Mouse (Mus musculus): ENCODE results near the gene Npas2. TPM values are rescaled to one million over a fixed set of nuclear protein-coding genes. Genes with fewer than 3 reads are reported as not detected.

The Npas2 gene
- polyA plus RNA-seq, 1 experiment from 2014 or later: 2.4 TPM

- 63% methylated on average over 10 of the region's 10 CpGs for WGBS
- H3K27ac ChIP-seq: no peak overlapping the region
- no peaks in the 10 kb centered on the region for H3K27me3 ChIP-seq
- no peak overlapping the region for H3K4me2 ChIP-seq
- no peaks in the 10 kb centered on the region for H3K9me3 ChIP-seq (replicated peaks)
- no peak overlapping the region for H3K4me3 ChIP-seq
- no peak for ATAC-seq (replicated peaks; ENCODE audit: insufficient number of reproducible peaks, insufficient read depth, low FRiP score, low read depth)
- peaks cover 10% of the 10 kb centered on the region for H3K4me1 ChIP-seq (replicated peaks)
- no peaks in the 10 kb centered on the region for H3K36me3 ChIP-seq
- no peak overlapping the region for H3K9ac ChIP-seq
These were observed 120.1 kb downstream of the Npas2 start for GRCm38 (mm10) chr1:39313352-39314245.

DNA sequence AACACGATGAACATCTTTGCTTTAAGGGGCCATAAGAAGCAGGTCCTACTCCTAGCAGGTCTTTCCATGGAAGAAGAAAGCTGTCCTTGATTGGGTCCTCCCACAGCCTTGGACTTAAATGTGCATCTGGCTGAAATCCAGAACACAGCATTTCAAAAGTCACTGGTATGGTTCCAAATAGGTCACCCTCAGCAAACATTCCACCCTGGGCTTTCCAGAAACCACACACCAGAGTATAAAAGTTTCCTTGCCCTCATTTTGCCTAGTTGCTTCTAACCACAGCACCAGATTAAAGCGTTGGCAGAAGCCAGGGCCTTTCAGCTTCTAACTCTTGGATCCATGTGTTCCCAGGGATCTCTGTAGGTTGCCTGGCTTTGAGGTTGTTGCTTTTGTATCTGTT, 124.4 kb downstream of the Npas2 start:
- WGBS: 63% methylated on average over 2 of the region's 2 CpGs
- Histone ChIP-seq H3K36me3 (no peaks in the 10 kb centered on the region), H3K9ac (no peak overlapping the region), H3K4me1 (replicated peaks) (peaks cover 14% of the 10 kb centered on the region), H3K4me3 (no peak overlapping the region), H3K27me3 (no peaks in the 10 kb centered on the region), H3K9me3 (replicated peaks) (no peaks in the 10 kb centered on the region), H3K27ac (peak overlapping the region; percentile 52), H3K4me2 (no peak overlapping the region)
- no peak for ATAC-seq (replicated peaks; ENCODE audit: insufficient number of reproducible peaks, insufficient read depth, low FRiP score, low read depth)

DNA sequence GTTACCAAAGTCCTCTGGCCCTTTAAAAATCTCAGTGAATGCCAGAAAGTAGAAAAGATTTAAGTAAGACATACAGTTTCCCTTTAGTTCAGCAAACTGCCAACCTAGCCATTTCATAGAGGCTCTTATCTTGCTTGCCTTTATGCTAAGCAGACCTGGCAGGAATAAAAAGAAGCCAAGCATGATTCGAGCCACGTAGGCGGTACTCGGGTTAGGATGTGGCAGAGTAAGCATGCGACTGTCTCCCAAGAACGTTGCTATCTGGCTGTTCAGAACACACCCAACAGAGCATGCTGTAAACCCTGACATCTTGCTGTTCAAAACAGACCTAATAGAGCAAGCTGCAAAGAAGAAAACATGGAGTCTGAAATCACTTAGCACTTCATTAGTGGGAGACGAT, 125.3 kb downstream of the Npas2 start:
- no peak overlapping the region for H3K4me2 ChIP-seq
- H3K4me3 ChIP-seq: no peak overlapping the region
- ATAC-seq (replicated peaks; ENCODE audit: insufficient number of reproducible peaks, insufficient read depth, low FRiP score, low read depth): no peak
- H3K27ac ChIP-seq: no peak overlapping the region
- no peaks in the 10 kb centered on the region for H3K36me3 ChIP-seq
- no peaks in the 10 kb centered on the region for H3K9me3 ChIP-seq (replicated peaks)
- peaks cover 14% of the 10 kb centered on the region for H3K4me1 ChIP-seq (replicated peaks)
- WGBS: 44% methylated on average over 7 of the region's 7 CpGs
- no peak overlapping the region for H3K9ac ChIP-seq
- no peaks in the 10 kb centered on the region for H3K27me3 ChIP-seq

DNA sequence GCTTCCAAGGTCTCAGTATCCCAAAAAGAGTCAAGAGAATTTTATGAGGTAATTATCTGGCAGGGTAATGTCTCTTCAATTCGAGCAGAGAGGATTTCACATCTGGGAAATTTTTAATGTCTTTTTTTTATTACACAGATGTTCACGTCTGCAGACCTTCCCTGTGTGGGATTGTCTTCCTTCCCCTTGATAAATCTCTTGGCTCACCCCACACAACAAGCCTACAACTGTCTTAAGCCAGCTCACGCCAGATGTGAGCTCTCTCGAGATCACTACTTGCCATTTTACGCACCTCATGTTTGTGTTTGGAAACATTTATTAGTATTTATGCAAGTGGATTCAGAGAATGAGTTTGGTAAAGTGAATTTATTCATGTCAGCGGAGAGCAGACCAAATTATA, 128.4 kb downstream of the Npas2 start:
- Histone ChIP-seq H3K9me3 (replicated peaks) (no peaks in the 10 kb centered on the region), H3K9ac (no peak overlapping the region), H3K4me3 (no peak overlapping the region), H3K36me3 (no peaks in the 10 kb centered on the region), H3K4me2 (no peak overlapping the region), H3K27me3 (no peaks in the 10 kb centered on the region), H3K4me1 (replicated peaks) (peaks cover 24% of the 10 kb centered on the region), H3K27ac (no peak overlapping the region)
- ATAC-seq (replicated peaks; ENCODE audit: insufficient number of reproducible peaks, insufficient read depth, low FRiP score, low read depth): no peak
- 73% methylated on average over 6 of the region's 6 CpGs for WGBS

DNA sequence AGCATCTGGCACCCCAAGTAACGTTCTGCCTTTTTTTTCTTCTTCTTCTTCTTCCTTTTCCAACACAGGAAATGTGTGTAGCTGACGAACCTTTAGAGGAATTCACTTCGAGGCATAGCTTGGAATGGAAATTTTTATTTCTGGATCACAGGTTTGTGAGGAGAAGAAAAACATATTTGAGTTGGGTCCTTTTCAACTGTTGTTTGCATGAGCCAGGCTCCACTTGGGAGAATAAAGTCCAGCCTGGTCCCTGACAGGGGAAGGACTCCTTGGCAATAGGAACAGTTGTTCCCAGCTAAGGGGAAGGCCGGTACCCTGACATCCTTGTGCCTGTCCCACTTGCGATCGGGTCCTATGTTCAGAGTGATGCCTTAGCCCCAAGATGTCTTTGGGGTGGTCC, 131.7 kb downstream of the Npas2 start:
- no peaks in the 10 kb centered on the region for H3K36me3 ChIP-seq
- no peak for ATAC-seq (replicated peaks; ENCODE audit: insufficient number of reproducible peaks, insufficient read depth, low FRiP score, low read depth)
- WGBS: 79% methylated on average over 6 of the region's 6 CpGs
- no peak overlapping the region for H3K27ac ChIP-seq
- H3K4me3 ChIP-seq: no peak overlapping the region
- no peaks in the 10 kb centered on the region for H3K27me3 ChIP-seq
- H3K9ac ChIP-seq: no peak overlapping the region
- H3K9me3 ChIP-seq (replicated peaks): no peaks in the 10 kb centered on the region
- peaks cover 27% of the 10 kb centered on the region for H3K4me1 ChIP-seq (replicated peaks)
- no peak overlapping the region for H3K4me2 ChIP-seq

DNA sequence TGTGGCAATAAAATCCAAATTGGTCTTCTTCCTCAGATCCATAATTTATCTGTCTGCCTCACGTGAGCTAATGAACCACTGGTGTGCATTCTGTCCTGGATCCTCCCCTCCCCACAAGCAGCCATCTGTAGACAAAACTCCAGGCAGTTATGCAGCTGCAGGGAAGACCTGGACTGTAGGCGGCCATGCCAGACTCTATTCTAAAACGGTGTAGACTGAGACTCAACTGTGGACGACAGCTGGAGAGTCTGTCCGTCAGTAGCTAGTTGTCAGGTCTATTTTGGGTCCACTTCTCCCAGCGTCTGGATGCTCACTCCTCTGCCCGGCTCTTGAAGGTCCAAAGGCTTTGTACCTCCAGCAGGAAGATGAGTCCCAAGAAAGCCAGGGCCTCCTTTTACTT, 134.0 kb downstream of the Npas2 start:
- H3K9ac ChIP-seq: no peak overlapping the region
- no peaks in the 10 kb centered on the region for H3K9me3 ChIP-seq (replicated peaks)
- H3K27me3 ChIP-seq: no peaks in the 10 kb centered on the region
- no peak overlapping the region for H3K4me2 ChIP-seq
- H3K27ac ChIP-seq: peak overlapping the region; percentile 33
- H3K4me1 ChIP-seq (replicated peaks): peaks cover 48% of the 10 kb centered on the region
- WGBS: 49% methylated on average over 7 of the region's 7 CpGs
- H3K4me3 ChIP-seq: no peak overlapping the region
- 0 out of 2 replicates have a peak, but pooled peaks have one; percentile 26 for ATAC-seq (replicated peaks; ENCODE audit: insufficient number of reproducible peaks, insufficient read depth, low FRiP score, low read depth)
- no peaks in the 10 kb centered on the region for H3K36me3 ChIP-seq

- H3K27ac ChIP-seq: peak overlapping the region; percentile 89
- ATAC-seq (replicated peaks; ENCODE audit: insufficient number of reproducible peaks, insufficient read depth, low FRiP score, low read depth): peak; percentile 68; the same call in 1 of the 2 replicates
- no peaks in the 10 kb centered on the region for H3K27me3 ChIP-seq
- H3K36me3 ChIP-seq: no peaks in the 10 kb centered on the region
- H3K4me3 ChIP-seq: no peak overlapping the region
- H3K9ac ChIP-seq: no peak overlapping the region
- 50% methylated on average over 7 of the region's 7 CpGs for WGBS
- peaks cover 50% of the 10 kb centered on the region for H3K4me1 ChIP-seq (replicated peaks)
- H3K9me3 ChIP-seq (replicated peaks): no peaks in the 10 kb centered on the region
- H3K4me2 ChIP-seq: peak overlapping the region; percentile 37
These were observed 137.5 kb downstream of the Npas2 start for GRCm38 (mm10) chr1:39330857-39331594.

GRCm38 (mm10) chr1:39332456-39332855, 138.9 kb downstream of the Npas2 start:
- ATAC-seq (replicated peaks; ENCODE audit: insufficient number of reproducible peaks, insufficient read depth, low FRiP score, low read depth): no peak
- WGBS: 72% methylated on average over 4 of the region's 4 CpGs
- H3K4me3 ChIP-seq: no peak overlapping the region
- H3K36me3 ChIP-seq: no peaks in the 10 kb centered on the region
- H3K4me2 ChIP-seq: no peak overlapping the region
- H3K27ac ChIP-seq: no peak overlapping the region
- no peaks in the 10 kb centered on the region for H3K27me3 ChIP-seq
- H3K9ac ChIP-seq: no peak overlapping the region
- H3K9me3 ChIP-seq (replicated peaks): no peaks in the 10 kb centered on the region
- peaks cover 37% of the 10 kb centered on the region for H3K4me1 ChIP-seq (replicated peaks)

- peaks cover 21% of the 10 kb centered on the region for H3K4me1 ChIP-seq (replicated peaks)
- ATAC-seq (replicated peaks; ENCODE audit: insufficient number of reproducible peaks, insufficient read depth, low FRiP score, low read depth): no peak
- no peak overlapping the region for H3K4me2 ChIP-seq
- no peaks in the 10 kb centered on the region for H3K9me3 ChIP-seq (replicated peaks)
- H3K27ac ChIP-seq: no peak overlapping the region
- H3K9ac ChIP-seq: no peak overlapping the region
- no peak overlapping the region for H3K4me3 ChIP-seq
- WGBS: 31% methylated on average over 15 of the region's 15 CpGs
- no peaks in the 10 kb centered on the region for H3K36me3 ChIP-seq
- H3K27me3 ChIP-seq: no peaks in the 10 kb centered on the region
These were observed 142.1 kb downstream of the Npas2 start for GRCm38 (mm10) chr1:39335561-39336196.

DNA sequence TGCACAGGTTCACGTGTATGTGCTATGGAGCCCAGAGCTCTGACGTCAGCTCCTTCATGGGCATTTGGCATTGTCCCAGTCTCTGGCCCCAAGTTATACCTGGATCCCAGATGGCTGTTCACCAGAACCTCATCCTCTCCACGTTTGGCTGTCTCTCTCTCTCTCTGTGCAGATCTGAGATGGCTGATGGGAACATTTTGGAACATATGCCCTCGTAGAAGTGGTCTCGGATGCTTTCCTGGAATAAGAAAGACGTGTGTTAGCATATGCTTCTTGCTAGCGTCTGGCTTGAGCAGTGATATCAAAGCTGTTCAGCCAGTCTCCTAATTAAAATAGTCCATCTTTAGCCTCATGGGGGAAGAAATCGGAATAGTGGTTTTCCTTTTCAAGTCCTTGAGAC, 143.3 kb downstream of the Npas2 start:
- WGBS: 82% methylated on average over 8 of the region's 8 CpGs
- Histone ChIP-seq H3K27ac (no peak overlapping the region), H3K27me3 (no peaks in the 10 kb centered on the region), H3K9me3 (replicated peaks) (no peaks in the 10 kb centered on the region), H3K4me3 (no peak overlapping the region), H3K9ac (no peak overlapping the region), H3K36me3 (no peaks in the 10 kb centered on the region), H3K4me2 (no peak overlapping the region), H3K4me1 (replicated peaks) (peaks cover 12% of the 10 kb centered on the region)
- no peak for ATAC-seq (replicated peaks; ENCODE audit: insufficient number of reproducible peaks, insufficient read depth, low FRiP score, low read depth)

- no peaks in the 10 kb centered on the region for H3K27me3 ChIP-seq
- no peaks in the 10 kb centered on the region for H3K36me3 ChIP-seq
- WGBS: 76% methylated on average over 10 of the region's 10 CpGs
- H3K4me3 ChIP-seq: no peak overlapping the region
- no peaks in the 10 kb centered on the region for H3K9me3 ChIP-seq (replicated peaks)
- ATAC-seq (replicated peaks; ENCODE audit: insufficient number of reproducible peaks, insufficient read depth, low FRiP score, low read depth): no peak
- no peak overlapping the region for H3K9ac ChIP-seq
- H3K27ac ChIP-seq: no peak overlapping the region
- H3K4me2 ChIP-seq: no peak overlapping the region
- H3K4me1 ChIP-seq (replicated peaks): peaks cover 3% of the 10 kb centered on the region
These were observed 145.3 kb downstream of the Npas2 start for GRCm38 (mm10) chr1:39338831-39339230.
